Mouse (Mus musculus) gastrocnemius, postnatal 14 days (tissue): ENCODE results near the gene Olfr648. TPM values are rescaled to one million over a fixed set of nuclear protein-coding genes. Genes with fewer than 3 reads are reported as not detected.

Experiments used
- total RNA-seq, 2 experiments: library from RNA; stranded (reverse); gene quantifications; 2 replicates each; pipeline ENCODE4 v1.2.3; 2021

Olfr648 gene
- total RNA-seq, 2 experiments from 2014 or later, result not detected

Other genes starting within 250 kb of the Olfr648 start
- gene Olfr632, start 249.0 kb downstream of the Olfr648 start, total RNA-seq, result not detected
- not detected for gene Olfr633, start 239.0 kb downstream of the Olfr648 start, total RNA-seq
- not detected for gene Olfr635, start 212.2 kb downstream of the Olfr648 start, total RNA-seq
- not detected for gene Olfr638, start 184.6 kb downstream of the Olfr648 start, total RNA-seq
- gene Olfr639, start 166.1 kb downstream of the Olfr648 start, total RNA-seq, result not detected
- gene Olfr640, start 157.8 kb downstream of the Olfr648 start, total RNA-seq, result not detected
- gene Olfr641, start 147.9 kb downstream of the Olfr648 start, total RNA-seq, result not detected
- gene Olfr642, start 130.7 kb downstream of the Olfr648 start, total RNA-seq, result not detected
- not detected for gene 4930516K23Rik, start 121.9 kb downstream of the Olfr648 start, total RNA-seq
- not detected for gene Olfr644, start 111.5 kb downstream of the Olfr648 start, total RNA-seq
- not detected for gene Olfr645, start 97.9 kb downstream of the Olfr648 start, total RNA-seq
- not detected for gene Olfr646, start 78.5 kb downstream of the Olfr648 start, total RNA-seq
- gene Ubqln5, start 53.6 kb downstream of the Olfr648 start, total RNA-seq, result not detected
- not detected for gene Olfr643, start 46.0 kb downstream of the Olfr648 start, total RNA-seq
- gene Ubqln3, start 40.1 kb downstream of the Olfr648 start, total RNA-seq, result not detected
- gene Ubqlnl, start 32.8 kb downstream of the Olfr648 start, total RNA-seq, result not detected
- gene Olfm5, start 18.6 kb downstream of the Olfr648 start, total RNA-seq, result not detected
- not detected for gene Olfr649, start 12.6 kb upstream of the Olfr648 start, total RNA-seq
- gene Trim6, start 35.4 kb upstream of the Olfr648 start, total RNA-seq, result under 1 TPM; 0.18 to 0.31 TPM
- gene Trim34a, start 61.1 kb upstream of the Olfr648 start, total RNA-seq, result 1 to 10 TPM; 1.1 to 1.4 TPM
- under 1 TPM; 0.55 to 0.62 TPM for gene Trim5, start 104.7 kb upstream of the Olfr648 start, total RNA-seq
- 1 to 10 TPM; 2.5 TPM for gene Trim12a, start 132.1 kb upstream of the Olfr648 start, total RNA-seq
- gene Trim34b, start 146.1 kb upstream of the Olfr648 start, total RNA-seq, result under 1 TPM; 0.14 to 0.24 TPM
- gene Trim12c, start 170.0 kb upstream of the Olfr648 start, total RNA-seq, result 1 to 10 TPM; 2.1 TPM
- not detected for gene Trim30b, start 186.5 kb upstream of the Olfr648 start, total RNA-seq
- under 1 TPM in 1 of 2 experiments, not detected in 1; 0.16 TPM for gene Trim30c, start 217.4 kb upstream of the Olfr648 start, total RNA-seq